Comparison of ENCODE assay signal across 11 mouse cellular contexts in genomic region chr16:16526097-16526740, GRCm38 (mm10).
A peak's percentile ranks its signal among the peaks of the same experiment; 100 is the strongest.
DNase-seq lines count a peak whose midpoint lies in the region; ATAC-seq and TF ChIP-seq lines count a peak whose summit lies in the region.
"Had no signal": no experiment of that assay in that cellular context is flagged by ENCODE, and none has a peak within 500 bp of the region (broad histone marks: within the 10 kb centered on the region; RNA-seq: fewer than 3 reads in every experiment).

No protein-coding gene starts in this region.

- H3K36me3 ChIP-seq in hindbrain, postnatal 0 days (ENCODE audit: insufficient read depth, low read length) = no peaks in the 10 kb centered on the region
- no peaks in the 10 kb centered on the region for H3K36me3 ChIP-seq in hindbrain, embryonic 11.5 days (ENCODE audit: control insufficient read depth, insufficient read depth, low read length)
- no peaks in the 10 kb centered on the region for H3K36me3 ChIP-seq in E14TG2a.4 (ENCODE audit: insufficient read depth, low read length)
- H3K36me3 ChIP-seq in embryonic facial prominence, embryonic 14.5 days (ENCODE audit: control insufficient read depth, insufficient read depth, low read length) = no peaks in the 10 kb centered on the region
- H3K36me3 ChIP-seq in kidney, postnatal 0 days (ENCODE audit: insufficient read depth, low read length) = no peaks in the 10 kb centered on the region
- H3K36me3 ChIP-seq: G1E; limb, embryonic 13.5 days had no signal

- DNase-seq in hindbrain, postnatal 0 days (ENCODE audit: low spot score) = peak; percentile 11
- no peak for DNase-seq in hindbrain, embryonic 11.5 days (ENCODE audit: low spot score)
- DNase-seq in embryonic facial prominence, embryonic 14.5 days (ENCODE audit: low spot score) = peak; percentile 10
- peak; percentile 22 for DNase-seq in kidney, postnatal 0 days (ENCODE audit: low spot score)
- no peak for DNase-seq in urinary bladder, adult 18-20 months (ENCODE audit: low spot score in 2 of 2)
- no peak for DNase-seq in spleen, adult 18-20 months
- DNase-seq in layer of hippocampus, postnatal 14 days (ENCODE audit: low spot score in 2 of 2) = no peak
- DNase-seq: thymus, postnatal 36 days had no signal

- no peaks in the 10 kb centered on the region for H3K9me3 ChIP-seq in hindbrain, postnatal 0 days (ENCODE audit: low read length)
- H3K9me3 ChIP-seq in hindbrain, embryonic 11.5 days (ENCODE audit: control insufficient read depth, low read length) = no peaks in the 10 kb centered on the region
- H3K9me3 ChIP-seq in E14TG2a.4 (ENCODE audit: low read length) = no peaks in the 10 kb centered on the region
- H3K9me3 ChIP-seq in embryonic facial prominence, embryonic 14.5 days (ENCODE audit: control insufficient read depth, low read length) = no peaks in the 10 kb centered on the region
- H3K9me3 ChIP-seq in kidney, postnatal 0 days (replicated peaks; ENCODE audit: low read length) = no peaks in the 10 kb centered on the region
- H3K9me3 ChIP-seq: G1E; limb, embryonic 13.5 days had no signal

- H3K27me3 ChIP-seq in hindbrain, postnatal 0 days (ENCODE audit: insufficient read depth, low read length) = no peaks in the 10 kb centered on the region
- no peaks in the 10 kb centered on the region for H3K27me3 ChIP-seq in hindbrain, embryonic 11.5 days (ENCODE audit: control insufficient read depth, insufficient read depth, low read length)
- no peaks in the 10 kb centered on the region for H3K27me3 ChIP-seq in E14TG2a.4 (ENCODE audit: insufficient read depth, low read length)
- no peaks in the 10 kb centered on the region for H3K27me3 ChIP-seq in embryonic facial prominence, embryonic 14.5 days (replicated peaks; ENCODE audit: control insufficient read depth, insufficient read depth, low read length)
- H3K27me3 ChIP-seq in kidney, postnatal 0 days (ENCODE audit: insufficient read depth, low read length) = no peaks in the 10 kb centered on the region
- H3K27me3 ChIP-seq: limb, embryonic 13.5 days had no signal

- WGBS in hindbrain, postnatal 0 days = 41% methylated on average over 6 of the region's 6 CpGs
- WGBS in hindbrain, embryonic 11.5 days = 68% methylated on average over 6 of the region's 6 CpGs
- WGBS in embryonic facial prominence, embryonic 14.5 days = 56% methylated on average over 6 of the region's 6 CpGs
- 55% methylated on average over 6 of the region's 6 CpGs for WGBS in kidney, postnatal 0 days

- no peak overlapping the region for H3K4me3 ChIP-seq in hindbrain, postnatal 0 days (ENCODE audit: low read length)
- no peak overlapping the region for H3K4me3 ChIP-seq in hindbrain, embryonic 11.5 days (ENCODE audit: low read depth, low read length)
- H3K4me3 ChIP-seq in E14TG2a.4 (replicated peaks; ENCODE audit: low read length) = peak overlapping the region; percentile 57
- H3K4me3 ChIP-seq in embryonic facial prominence, embryonic 14.5 days (ENCODE audit: low read depth, low read length) = no peak overlapping the region
- no peak overlapping the region for H3K4me3 ChIP-seq in kidney, postnatal 0 days (replicated peaks; ENCODE audit: low read depth, low read length)
- H3K4me3 ChIP-seq: limb, embryonic 13.5 days had no signal

- peak; percentile 55 for ATAC-seq in hindbrain, postnatal 0 days
- ATAC-seq in hindbrain, embryonic 11.5 days (ENCODE audit: low FRiP score) = no peak
- peak; percentile 47; the same call in 1 of the 2 replicates for ATAC-seq in embryonic facial prominence, embryonic 14.5 days (ENCODE audit: low read depth)
- ATAC-seq in kidney, postnatal 0 days (replicated peaks; ENCODE audit: low FRiP score, low read depth) = no peak

- H3K4me2 ChIP-seq in hindbrain, postnatal 0 days (ENCODE audit: low read depth, low read length) = no peak overlapping the region
- no peak overlapping the region for H3K4me2 ChIP-seq in hindbrain, embryonic 11.5 days (replicated peaks; ENCODE audit: low read depth, low read length)
- H3K4me2 ChIP-seq in embryonic facial prominence, embryonic 14.5 days (ENCODE audit: low read depth, low read length) = peak overlapping the region; percentile 35; the same call in 1 of the 2 replicates
- peak overlapping the region; percentile 4; the same call in 1 of the 2 replicates for H3K4me2 ChIP-seq in kidney, postnatal 0 days (ENCODE audit: low read length)
- H3K4me2 ChIP-seq: limb, embryonic 13.5 days had no signal

- peaks cover 4% of the 10 kb centered on the region; the same call in 1 of the 2 replicates for H3K4me1 ChIP-seq in hindbrain, postnatal 0 days (ENCODE audit: insufficient read depth, low read length)
- H3K4me1 ChIP-seq in hindbrain, embryonic 11.5 days (replicated peaks; ENCODE audit: control insufficient read depth, insufficient read depth, low read length) = no peaks in the 10 kb centered on the region
- H3K4me1 ChIP-seq in E14TG2a.4 (replicated peaks; ENCODE audit: low read depth, low read length) = peaks cover 62% of the 10 kb centered on the region
- H3K4me1 ChIP-seq in embryonic facial prominence, embryonic 14.5 days (ENCODE audit: control insufficient read depth, insufficient read depth, low read length) = peaks cover 13% of the 10 kb centered on the region; the same call in 1 of the 2 replicates
- H3K4me1 ChIP-seq in kidney, postnatal 0 days (replicated peaks; ENCODE audit: insufficient read depth, low read length) = peaks cover 10% of the 10 kb centered on the region

- TF ChIP-seq CTCF in hindbrain, postnatal 0 days (IDR thresholded peaks at IDR 0.05; ENCODE audit: low read depth) = no peak
- no peak for TF ChIP-seq CTCF in E14TG2a.4 (conservative IDR thresholded peaks at IDR 0.05; ENCODE audit: low read length)
- TF ChIP-seq CTCF in kidney, postnatal 0 days (IDR thresholded peaks at IDR 0.05; ENCODE audit: low read depth) = no peak

- H3K27ac ChIP-seq in hindbrain, postnatal 0 days = peak overlapping the region; percentile 27; the same call in 1 of the 2 replicates
- no peak overlapping the region for H3K27ac ChIP-seq in hindbrain, embryonic 11.5 days (ENCODE audit: low read depth, low read length)
- peak overlapping the region; percentile 62; the same call in 1 of the 2 replicates for H3K27ac ChIP-seq in embryonic facial prominence, embryonic 14.5 days (replicated peaks; ENCODE audit: low read depth, low read length)
- peak overlapping the region; percentile 72 for H3K27ac ChIP-seq in kidney, postnatal 0 days
- H3K27ac ChIP-seq: limb, embryonic 13.5 days had no signal

- no peak overlapping the region for H3K9ac ChIP-seq in hindbrain, postnatal 0 days (replicated peaks; ENCODE audit: low read length)
- no peak overlapping the region for H3K9ac ChIP-seq in hindbrain, embryonic 11.5 days (ENCODE audit: low read depth, low read length)
- no peak overlapping the region for H3K9ac ChIP-seq in embryonic facial prominence, embryonic 14.5 days (ENCODE audit: low read depth, low read length)
- H3K9ac ChIP-seq in kidney, postnatal 0 days (ENCODE audit: low read depth, low read length) = no peak overlapping the region
- H3K9ac ChIP-seq: limb, embryonic 13.5 days had no signal

Comparison
In these comparisons a context has a peak if more than half of its experiments do, and no peak if none do; other contexts are left out.
1. ATAC-seq: peak in hindbrain, postnatal 0 days (single experiment) and embryonic facial prominence, embryonic 14.5 days (single experiment); none in hindbrain, embryonic 11.5 days (single experiment) and kidney, postnatal 0 days (single experiment).
2. DNase-seq: peak in hindbrain, postnatal 0 days (single experiment), embryonic facial prominence, embryonic 14.5 days (single experiment) and kidney, postnatal 0 days (single experiment); none in hindbrain, embryonic 11.5 days (single experiment), urinary bladder, adult 18-20 months (0 of 2), spleen, adult 18-20 months (0 of 2) and layer of hippocampus, postnatal 14 days (0 of 2).
3. H3K4me2 ChIP-seq: peak in embryonic facial prominence, embryonic 14.5 days (single experiment) and kidney, postnatal 0 days (single experiment); none in hindbrain, postnatal 0 days (single experiment) and hindbrain, embryonic 11.5 days (single experiment).